Mouse (Mus musculus) MEL (cell line): Measurements from ENCODE around the gene Klk9. TPM values are rescaled to one million over a fixed set of nuclear protein-coding genes. Genes with fewer than 3 reads are reported as not detected.

Source experiments
- DNase-seq: peaks from one replicate; pipeline ENCODE4 v3.0.0; 2011; ENCODE audit warnings: low read depth, low spot score
- H3K27ac ChIP-seq: 2 replicates; pipeline ENCODE4 v1.5.1; 2012; ENCODE audit warnings: low read depth, mild to moderate bottlenecking, control low read depth, low read length, moderate library complexity; ENCODE audit not compliant: control insufficient read depth
- H3K27me3 ChIP-seq, 2 experiments: fragments of 150-350 bp in 1 of 2; sonication (generic) in 1 of 2; 2 replicates each; pipeline ENCODE4 v1.6.1; 2012; ENCODE audit warnings: low read length in 2 of 2, mild to moderate bottlenecking in 2 of 2, improper control_type of control experiment in 1 of 2, moderate library complexity in 1 of 2; ENCODE audit not compliant: insufficient read depth in 2 of 2, control insufficient read depth in 1 of 2
- H3K36me3 ChIP-seq, 2 experiments: 2 replicates each; pipeline ENCODE4 v1.6.1; 2012 to 2014; ENCODE audit warnings: low read length in 2 of 2, improper control_type of control experiment in 1 of 2, inconsistent platforms in 1 of 2, mild to moderate bottlenecking in 1 of 2; ENCODE audit not compliant: insufficient read depth in 2 of 2, control insufficient read depth in 1 of 2
- H3K4me1 ChIP-seq, 2 experiments: fragments of 150-350 bp in 1 of 2; sonication (generic) in 1 of 2; 2 replicates each; pipeline ENCODE4 v1.6.1; 2012; ENCODE audit warnings: low read length in 2 of 2, improper control_type of control experiment in 1 of 2, mild to moderate bottlenecking in 1 of 2; ENCODE audit not compliant: insufficient read depth in 2 of 2, control insufficient read depth in 1 of 2
- H3K4me3 ChIP-seq, 2 experiments: fragments of 150-350 bp in 1 of 2; sonication (generic) in 1 of 2; 2 replicates each; pipeline ENCODE4 v1.5.1; 2012; ENCODE audit warnings: low read depth in 2 of 2, low read length in 2 of 2, mild to moderate bottlenecking in 2 of 2, moderate library complexity in 2 of 2, control low read depth in 1 of 2, improper control_type of control experiment in 1 of 2; ENCODE audit not compliant: control insufficient read depth in 1 of 2, insufficient read depth in 1 of 2
- H3K79me2 ChIP-seq: 2 replicates; pipeline ENCODE4 v1.6.1; 2012; ENCODE audit warnings: mild to moderate bottlenecking, low read length, moderate library complexity; ENCODE audit not compliant: control insufficient read depth, poor library complexity, insufficient read depth
- H3K9ac ChIP-seq: 2 replicates; pipeline ENCODE4 v1.6.1; 2012; ENCODE audit warnings: low read depth, mild to moderate bottlenecking, control low read depth, low read length, moderate library complexity; ENCODE audit not compliant: control insufficient read depth, poor library complexity, severe bottlenecking
- H3K9me3 ChIP-seq: fragments of 150-350 bp; sonication (generic); replicated peaks from 2 replicates; pipeline ENCODE4 v1.6.1; 2012; ENCODE audit warnings: mild to moderate bottlenecking, low read length, improper control_type of control experiment, moderate library complexity; ENCODE audit not compliant: insufficient read depth
- BHLHE40 ChIP-seq: IDR thresholded peaks from 2 replicates; pipeline ENCODE4 v1.6.1; 2012; ENCODE audit warnings: low read depth, mild to moderate bottlenecking, inconsistent platforms, low read length, improper control_type of control experiment, borderline replicate concordance
- CHD1 ChIP-seq: IDR thresholded peaks from 2 replicates; pipeline ENCODE4 v1.6.1; 2012; ENCODE audit warnings: low read depth, mild to moderate bottlenecking, inconsistent platforms, low read length, improper control_type of control experiment
- E2F4 ChIP-seq: IDR thresholded peaks from 2 replicates; pipeline ENCODE4 v1.6.1; 2011; ENCODE audit warnings: low read depth, low read length, improper control_type of control experiment, borderline replicate concordance
- ETS1 ChIP-seq: IDR thresholded peaks from 2 replicates; pipeline ENCODE4 v1.6.1; 2012; ENCODE audit warnings: low read depth, mild to moderate bottlenecking, inconsistent platforms, low read length, improper control_type of control experiment, moderate library complexity
- GABPA ChIP-seq: IDR thresholded peaks from 2 replicates; pipeline ENCODE4 v1.6.1; 2012; ENCODE audit warnings: low read depth, mild to moderate bottlenecking, inconsistent platforms, low read length, improper control_type of control experiment, moderate library complexity
- JUND ChIP-seq: IDR thresholded peaks from 2 replicates; pipeline ENCODE4 v1.6.1; 2011; ENCODE audit warnings: low read depth, mild to moderate bottlenecking, improper control_type of control experiment, low read length
- KAT2A ChIP-seq: conservative IDR thresholded peaks from 2 replicates; pipeline ENCODE4 v1.6.1; 2012; ENCODE audit warnings: low read depth, low read length, improper control_type of control experiment, inconsistent platforms
- MAFK ChIP-seq: IDR thresholded peaks from 2 replicates; pipeline ENCODE4 v1.6.1; 2011; ENCODE audit warnings: low read depth, mild to moderate bottlenecking, low read length, improper control_type of control experiment, borderline replicate concordance
- MAX ChIP-seq: IDR thresholded peaks from 2 replicates; pipeline ENCODE4 v1.6.1; 2011; ENCODE audit warnings: low read length, improper control_type of control experiment
- MAZ ChIP-seq: IDR thresholded peaks from 2 replicates; pipeline ENCODE4 v1.6.1; 2012; ENCODE audit warnings: low read depth, mild to moderate bottlenecking, inconsistent platforms, low read length, improper control_type of control experiment
- MEF2A ChIP-seq: IDR thresholded peaks from 2 replicates; pipeline ENCODE4 v1.6.1; 2014; ENCODE audit warnings: low read depth, mild to moderate bottlenecking, inconsistent platforms, low read length, improper control_type of control experiment; ENCODE audit not compliant: poor library complexity, insufficient replicate concordance, severe bottlenecking; ENCODE audit errors: extremely low read depth
- RAD21 ChIP-seq: IDR thresholded peaks from 2 replicates; pipeline ENCODE4 v1.6.1; 2011; ENCODE audit warnings: mild to moderate bottlenecking, low read depth, low read length, improper control_type of control experiment
- TAL1 ChIP-seq: IDR thresholded peaks from 2 replicates; pipeline ENCODE4 v1.6.1; 2012; ENCODE audit warnings: mild to moderate bottlenecking, inconsistent platforms, low read length, moderate library complexity, mixed read lengths
- TCF12 ChIP-seq: IDR thresholded peaks from 2 replicates; pipeline ENCODE4 v1.6.1; 2014; ENCODE audit warnings: low read depth, mild to moderate bottlenecking, inconsistent platforms, low read length, improper control_type of control experiment, moderate library complexity
- UBTF ChIP-seq: IDR thresholded peaks from 2 replicates; pipeline ENCODE4 v1.6.1; 2012; ENCODE audit warnings: low read depth, mild to moderate bottlenecking, inconsistent platforms, low read length, improper control_type of control experiment, moderate library complexity, borderline replicate concordance; ENCODE audit not compliant: insufficient read depth
- ZC3H11A ChIP-seq: IDR thresholded peaks from 2 replicates; pipeline ENCODE4 v1.6.1; 2012; ENCODE audit warnings: low read depth, mild to moderate bottlenecking, inconsistent platforms, low read length, improper control_type of control experiment
- ZMIZ1 ChIP-seq: IDR thresholded peaks from 2 replicates; pipeline ENCODE4 v1.6.1; 2012; ENCODE audit warnings: low read depth, mild to moderate bottlenecking, inconsistent platforms, low read length, improper control_type of control experiment, moderate library complexity
- ZNF384 ChIP-seq: IDR thresholded peaks from 2 replicates; pipeline ENCODE4 v1.6.1; 2012; ENCODE audit warnings: low read depth, mild to moderate bottlenecking, inconsistent platforms, low read length, improper control_type of control experiment
- polyA plus RNA-seq, 2 experiments: library from polyadenylated mRNA; stranded (reverse) in 1 of 2; unstranded in 1 of 2; fragments of >175 nt in 1 of 2; fragments of >200 nt in 1 of 2; gene quantifications; 2 replicates each; pipeline versions ENCODE4 v1.2.1 to v1.2.4; 2012; ENCODE audit warnings: low replicate concordance in 2 of 2, low read depth in 1 of 2; ENCODE audit not compliant: insufficient read length in 2 of 2, insufficient read depth in 1 of 2, missing spikeins in 1 of 2
- total RNA-seq: library from RNA; depleted of rRNA; stranded (reverse); fragments of 300-350 nt; gene quantifications from 2 replicates; pipeline ENCODE4 v1.2.3, GENCODE M21; 2012

The Klk9 gene
- total and polyA plus RNA-seq, 3 experiments = not detected

DNA sequence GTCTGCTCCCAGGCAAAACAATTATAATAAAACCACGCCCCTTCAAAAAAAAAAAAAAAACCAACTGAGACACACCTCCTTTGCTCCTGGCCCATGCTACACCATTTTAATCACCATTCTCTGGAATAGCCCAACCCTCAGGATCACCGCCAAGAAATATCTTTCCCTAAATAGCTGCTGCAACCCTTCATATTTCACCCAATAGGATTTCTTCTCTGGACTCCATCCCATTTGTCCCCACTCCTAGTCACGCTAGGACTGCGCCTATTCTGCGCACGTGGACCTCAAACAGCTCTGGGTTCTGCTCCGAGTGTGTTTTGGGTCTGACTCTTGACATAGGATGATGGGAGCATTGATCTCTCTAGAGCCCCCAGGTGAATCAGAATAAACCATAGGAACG lies 4.7 kb downstream of the Klk9 start:
- Histone ChIP-seq H3K4me3 (no peak overlapping the region), H3K27ac (no peak overlapping the region), H3K36me3 (no peaks in the 10 kb centered on the region)

DNA sequence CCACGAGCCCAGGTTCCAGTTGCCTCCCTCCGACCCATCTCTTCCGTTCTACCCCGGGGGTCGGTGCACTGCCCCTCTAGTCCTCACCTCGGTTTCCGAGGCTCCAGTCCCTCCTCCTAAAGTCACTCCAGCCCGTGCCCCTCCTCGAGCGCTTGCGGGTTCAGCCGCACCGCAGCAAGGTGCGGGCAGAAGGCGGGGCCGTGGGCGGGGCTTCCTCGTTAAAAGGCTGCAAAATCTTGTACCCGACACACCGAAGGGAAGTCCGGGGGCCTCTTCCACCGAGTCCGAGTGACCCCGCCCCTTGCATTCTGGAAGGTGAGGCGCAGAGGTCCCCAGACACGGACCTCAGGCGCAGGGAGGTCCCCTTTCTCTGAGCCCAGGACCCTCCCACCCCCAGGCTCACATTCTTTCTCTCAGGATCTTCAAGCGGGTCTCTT lies 5.7 kb downstream of the Klk9 start, which contains the start of gene Klk8:
TSS of gene Klk8 (plus strand) at position 245 of the 437 bp plus-strand sequence.
- Histone ChIP-seq H3K4me3 (no peak within 1 kb of the TSS), H3K27ac (no peak within 1 kb of the TSS), H3K79me2 (no peaks in the 10 kb centered on the region), H3K9me3 (no peaks in the 10 kb centered on the region), H3K9ac (no peak within 1 kb of the TSS), H3K4me1 (no peaks in the 10 kb centered on the region), H3K27me3 (no peaks in the 10 kb centered on the region), H3K36me3 (no peaks in the 10 kb centered on the region)
- DNase-seq = no peak
- TF ChIP-seq MAFK = no peak
- TF ChIP-seq BHLHE40 = no peak
- no peak for TF ChIP-seq MAX
- no peak for TF ChIP-seq KAT2A
- TF ChIP-seq TCF12 = no peak
- no peak for TF ChIP-seq ZMIZ1

More for the DNA sequence above, 4.7 kb downstream of the Klk9 start:
- H3K9me3 ChIP-seq = no peaks in the 10 kb centered on the region
- no peak overlapping the region for H3K9ac ChIP-seq
- H3K4me1 ChIP-seq = no peaks in the 10 kb centered on the region
- DNase-seq = no peak
- H3K27me3 ChIP-seq = no peaks in the 10 kb centered on the region
- no peak for TF ChIP-seq MAZ
- TF ChIP-seq ZC3H11A = no peak
- TF ChIP-seq MEF2A = no peak
- TF ChIP-seq CHD1 = no peak
- TF ChIP-seq E2F4 = no peak
- TF ChIP-seq KAT2A = no peak
- no peaks in the 10 kb centered on the region for H3K79me2 ChIP-seq

DNA sequence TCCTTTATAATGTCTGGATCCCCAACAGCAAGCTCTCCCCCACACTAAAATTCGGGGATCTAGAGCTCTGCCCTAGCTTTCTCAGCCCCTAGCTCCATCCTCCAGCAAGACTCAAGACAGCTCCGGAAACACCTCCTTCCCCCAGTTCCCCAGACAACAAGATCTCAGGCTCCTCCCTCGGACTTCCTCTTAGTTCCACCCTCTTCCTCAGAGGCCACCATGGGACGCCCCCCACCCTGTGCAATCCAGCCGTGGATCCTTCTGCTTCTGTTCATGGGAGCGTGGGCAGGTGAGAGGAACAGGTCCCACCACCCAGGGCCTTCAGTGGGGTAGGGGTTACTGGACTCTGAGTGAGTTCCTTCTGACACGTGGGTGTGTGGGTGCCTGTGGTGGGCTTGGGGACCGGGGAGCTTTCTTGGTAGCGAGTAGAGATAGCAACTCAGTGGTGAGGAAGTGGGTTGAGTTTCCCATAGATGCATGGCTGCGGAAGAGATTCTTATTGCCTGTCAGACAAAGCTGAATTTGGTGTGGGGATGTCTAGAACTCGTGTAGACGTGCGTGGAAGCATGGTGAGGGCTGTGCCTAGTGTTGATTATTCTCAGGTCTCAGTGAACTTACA lies 6.3 kb downstream of the Klk9 start:
- Histone ChIP-seq H3K36me3 (no peaks in the 10 kb centered on the region), H3K79me2 (no peaks in the 10 kb centered on the region), H3K27ac (no peak overlapping the region), H3K9ac (no peak overlapping the region), H3K9me3 (no peaks in the 10 kb centered on the region), H3K4me3 (no peak overlapping the region), H3K4me1 (no peaks in the 10 kb centered on the region), H3K27me3 (no peaks in the 10 kb centered on the region)
- TF ChIP-seq KAT2A = no peak
- no peak for TF ChIP-seq ZNF384
- TF ChIP-seq ZMIZ1 = no peak
- no peak for TF ChIP-seq ETS1
- no peak for TF ChIP-seq UBTF
- no peak for TF ChIP-seq JUND
- TF ChIP-seq GABPA = no peak
- TF ChIP-seq TAL1 = no peak
- TF ChIP-seq RAD21 = no peak
- no peak for TF ChIP-seq E2F4
- no peak for TF ChIP-seq CHD1
- DNase-seq = no peak
